Mouse (Mus musculus) heart, adult 11 months (tissue): Measurements from ENCODE around the gene Ddx19a.
A peak's percentile ranks its signal among the peaks of the same experiment; 100 is the strongest.
"Not testable (repeated sequence)": the region's sequence is repeated elsewhere in the genome, so short reads cannot be mapped to it uniquely, and the experiment has no call there.

Experiments used
- DNase-seq: peaks from one replicate; pipeline ENCODE4 v3.0.0; 2022

The Ddx19a gene

GRCm38 (mm10) chr8:110969910-110970770 lies 27.5 kb downstream of the Ddx19a start:
- peak; percentile 100 for DNase-seq

GRCm38 (mm10) chr8:110967326-110967725 lies 30.3 kb downstream of the Ddx19a start:
- DNase-seq: peak; percentile 92

GRCm38 (mm10) chr8:110966586-110966985 lies 31.0 kb downstream of the Ddx19a start:
- peak; percentile 97 for DNase-seq

- DNase-seq: peak; percentile 99
Measured at GRCm38 (mm10) chr8:110965594-110965993, 32.0 kb downstream of the Ddx19a start.

DNA sequence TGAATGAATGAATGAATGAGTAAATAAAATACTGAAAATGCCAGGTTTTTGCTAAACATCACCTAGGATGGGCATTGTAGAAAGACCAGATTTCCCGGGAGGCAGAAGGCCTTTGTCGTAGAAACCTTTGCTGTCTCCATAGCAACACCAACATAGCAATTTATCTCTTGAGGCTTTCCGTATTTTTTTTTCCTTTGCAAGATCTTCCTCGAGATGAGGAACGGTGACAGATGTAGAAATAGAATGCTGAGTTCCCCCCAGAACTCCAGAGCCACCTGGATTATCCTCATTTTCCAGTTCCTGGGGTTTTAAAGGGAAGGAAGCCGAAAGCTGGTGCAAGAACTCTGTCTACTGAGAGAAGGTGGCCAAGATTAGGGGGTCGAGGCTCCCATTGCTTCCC lies 32.9 kb downstream of the Ddx19a start:
- DNase-seq: no peak

DNA sequence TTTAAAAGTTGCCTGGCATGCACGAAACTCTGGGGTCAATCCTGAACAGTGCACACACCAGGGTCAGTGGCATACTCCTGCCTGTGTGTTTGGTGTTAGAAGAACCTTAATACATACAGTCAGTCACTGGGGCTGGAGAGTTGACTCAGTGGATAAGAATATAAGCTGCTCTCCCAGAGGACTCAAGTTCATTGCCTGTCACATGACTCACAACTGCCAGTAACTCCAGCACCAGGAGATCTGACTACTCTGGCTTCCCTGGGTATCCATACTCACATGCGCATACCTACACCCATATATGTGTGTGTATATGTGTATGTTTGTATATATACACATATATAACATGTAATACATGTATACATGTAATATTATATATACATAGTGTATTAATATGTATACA lies 34.5 kb downstream of the Ddx19a start:
- no peak for DNase-seq

DNA sequence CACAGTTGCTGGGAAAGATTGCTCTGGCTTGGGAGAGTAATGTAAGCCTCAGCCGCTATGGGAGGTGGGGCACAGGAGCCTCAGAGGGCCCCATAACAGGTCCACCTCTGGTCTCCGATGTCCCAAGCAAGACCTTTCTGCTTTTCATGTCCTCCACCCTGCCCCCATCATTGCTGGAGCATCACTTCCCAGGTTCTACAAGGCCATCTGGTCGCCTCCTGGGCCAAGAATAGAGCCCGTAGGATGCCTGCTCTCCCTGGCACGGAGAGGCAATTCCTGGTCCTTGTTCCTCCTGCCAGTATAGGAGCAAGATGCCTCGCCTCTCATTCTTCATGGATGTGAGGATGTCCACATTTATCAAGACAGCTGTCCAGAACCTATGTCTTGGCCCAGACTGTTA lies 37.7 kb downstream of the Ddx19a start:
- no peak for DNase-seq

- no peak for DNase-seq
Measured at GRCm38 (mm10) chr8:110959071-110959780, 38.4 kb downstream of the Ddx19a start.

DNA sequence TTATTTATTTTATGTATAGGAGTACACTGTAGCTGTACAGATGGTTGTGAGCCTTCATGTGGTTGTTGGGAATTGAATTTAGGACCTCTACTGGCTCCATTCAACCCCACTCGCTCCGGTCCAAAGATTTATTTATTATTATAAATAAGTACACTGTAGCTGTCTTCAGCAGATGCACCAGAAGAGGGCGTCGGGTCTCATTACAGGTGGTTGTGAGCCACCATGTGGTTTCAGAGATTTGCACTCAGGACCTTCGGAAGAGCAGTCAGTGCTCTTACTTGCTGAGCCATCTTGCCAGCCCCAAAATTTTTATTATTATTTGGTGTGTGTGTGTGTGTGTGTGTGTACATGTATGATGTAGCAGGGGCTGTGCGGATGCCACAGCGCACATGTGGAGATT lies 39.0 kb downstream of the Ddx19a start:
- DNase-seq: not testable (repeated sequence)

GRCm38 (mm10) chr8:110958135-110958534 lies 39.5 kb downstream of the Ddx19a start:
- peak; percentile 88 for DNase-seq

- DNase-seq: peak; percentile 95
Measured at GRCm38 (mm10) chr8:110957471-110957870, 40.1 kb downstream of the Ddx19a start.

GRCm38 (mm10) chr8:110956619-110957450 lies 40.8 kb downstream of the Ddx19a start:
- DNase-seq: peak; percentile 92

DNA sequence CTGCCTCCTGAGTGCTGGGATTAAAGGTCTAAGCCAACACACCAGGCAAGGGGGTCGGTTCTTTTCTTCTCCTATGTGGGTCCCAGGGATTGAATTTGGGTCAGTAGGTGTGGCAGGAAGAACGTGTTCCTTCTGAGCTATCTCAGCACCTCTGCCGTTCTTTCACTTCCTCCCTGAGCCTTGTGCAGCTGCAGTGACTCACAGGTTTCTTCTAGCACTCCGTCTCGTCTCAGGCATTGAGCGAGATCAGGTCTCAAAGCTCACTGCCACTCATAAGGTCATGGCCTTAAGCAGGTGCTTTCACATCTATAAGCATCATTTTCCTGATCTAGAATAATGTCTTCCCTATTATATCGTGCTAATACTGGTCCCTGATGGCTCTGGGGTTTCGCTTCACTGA lies 42.8 kb downstream of the Ddx19a start:
- no peak for DNase-seq

- DNase-seq: peak; percentile 99
Measured at GRCm38 (mm10) chr8:110950065-110950484, 47.5 kb downstream of the Ddx19a start.

- no peak for DNase-seq
Measured at GRCm38 (mm10) chr8:110945716-110946115, 51.9 kb downstream of the Ddx19a start.

GRCm38 (mm10) chr8:110944276-110944876 lies 53.2 kb downstream of the Ddx19a start:
- DNase-seq: no peak

- DNase-seq: peak; percentile 98
Measured at GRCm38 (mm10) chr8:110941453-110941948, 56.1 kb downstream of the Ddx19a start.

DNA sequence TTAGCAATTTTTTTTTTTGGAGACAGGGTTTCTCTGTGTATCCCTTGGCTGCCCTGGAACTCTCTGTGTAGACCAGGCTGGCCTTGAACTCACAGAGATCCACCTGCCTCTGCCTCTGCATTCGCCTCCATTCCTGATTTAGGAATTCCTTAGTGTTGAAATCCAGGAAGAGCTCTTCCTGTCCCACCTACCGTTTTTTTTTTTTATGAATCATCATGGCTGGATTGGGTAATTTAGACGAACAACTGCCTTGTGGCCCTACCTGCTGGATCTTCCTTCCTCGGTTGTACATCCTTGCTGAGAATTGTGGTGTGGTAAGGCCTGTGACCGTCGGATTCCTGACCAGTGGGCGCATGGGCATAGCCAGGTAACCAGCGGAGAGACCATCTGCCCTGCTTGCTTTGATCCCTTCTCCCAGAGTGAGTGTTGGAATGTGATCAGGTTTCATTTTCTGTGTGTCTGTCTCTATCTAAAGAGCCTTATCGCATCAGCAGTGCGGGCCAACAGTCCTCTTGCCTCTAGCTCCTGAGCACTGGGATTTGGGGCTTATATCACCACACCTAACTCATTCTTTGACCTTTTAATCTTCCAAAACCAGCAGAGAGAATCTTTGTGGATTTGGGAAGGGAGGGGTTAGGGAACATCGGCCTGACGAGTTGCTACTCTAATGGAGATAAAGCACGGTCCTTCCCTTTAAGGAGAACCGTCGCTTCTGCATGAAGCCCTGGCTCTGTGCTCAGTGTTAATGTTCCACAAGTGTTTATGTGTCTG lies 56.7 kb downstream of the Ddx19a start:
- DNase-seq: no peak

DNA sequence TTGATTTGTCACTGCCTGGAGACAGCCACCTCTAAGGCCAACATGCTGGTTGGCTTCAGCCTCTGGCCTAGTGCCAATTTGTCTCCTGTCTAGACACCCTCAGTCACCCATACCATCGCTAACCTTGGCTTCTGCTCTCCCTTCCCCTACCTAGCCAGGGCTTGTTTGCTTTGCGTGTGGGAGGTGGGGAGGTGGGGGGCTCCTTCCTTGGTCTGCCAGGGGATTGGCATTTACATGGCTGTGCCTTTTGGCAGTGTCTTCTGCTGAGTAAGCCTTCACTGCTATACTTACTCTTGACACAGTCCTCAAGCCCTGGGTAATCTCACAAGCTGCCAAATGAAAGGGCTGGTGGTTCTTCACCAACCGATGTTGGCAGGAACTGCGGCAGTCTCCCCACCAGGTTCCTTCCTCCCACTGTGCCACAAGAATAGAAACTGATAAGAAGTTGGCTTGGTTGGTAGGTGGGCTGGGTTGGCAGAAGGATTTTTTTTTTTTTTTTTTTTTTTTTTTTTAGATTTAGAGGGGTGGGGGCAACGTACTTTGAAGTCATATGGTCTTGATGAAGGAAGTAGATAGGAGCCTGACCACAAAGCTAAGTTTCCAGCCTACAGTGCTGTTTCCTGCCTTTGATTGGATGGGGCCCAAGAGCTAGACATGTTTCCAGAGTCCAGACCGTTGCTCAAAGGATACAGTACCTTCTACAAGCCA lies 58.6 kb downstream of the Ddx19a start:
- DNase-seq: peak; percentile 98

DNA sequence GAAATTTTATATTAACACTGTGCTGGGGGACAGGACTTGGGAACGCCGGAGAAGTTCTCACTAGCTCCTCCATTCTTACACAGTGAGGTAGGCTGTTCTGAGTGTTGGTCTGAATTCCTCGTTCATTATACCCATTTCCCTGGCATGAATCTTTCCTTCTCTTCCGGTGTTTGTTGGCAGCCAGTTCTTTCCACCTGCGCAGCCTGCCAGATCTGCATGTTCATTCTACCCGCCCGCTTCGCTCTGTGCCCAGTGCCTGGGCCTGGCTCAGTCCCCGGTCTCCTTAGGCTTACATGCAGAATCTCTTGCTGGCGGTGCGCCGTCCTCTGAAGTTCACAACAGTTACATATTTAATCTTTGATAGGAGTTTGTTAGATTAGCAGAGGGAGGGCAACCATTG lies 61.4 kb downstream of the Ddx19a start:
- peak; percentile 93 for DNase-seq

GRCm38 (mm10) chr8:110933272-110933671 lies 64.3 kb downstream of the Ddx19a start:
- no peak for DNase-seq
